Mouse (Mus musculus): ENCODE data around the gene Akr1b7. TPM values are rescaled to one million over a fixed set of nuclear protein-coding genes. Genes with fewer than 3 reads are reported as not detected.

Gene Akr1b7
- polyA plus RNA-seq, 1 experiment: 0.46 TPM

- TF ChIP-seq CTCF (IDR thresholded peaks at IDR 0.05; ENCODE audit: low read depth, low read length): no peak
- no peak for TF ChIP-seq POLR2A (IDR thresholded peaks at IDR 0.05; ENCODE audit: borderline replicate concordance, low read depth, low read length)
- H3K4me3 ChIP-seq (ENCODE audit: insufficient read depth, low read length): no peak overlapping the region
- H3K27ac ChIP-seq (ENCODE audit: insufficient read depth, low read depth, low read length): no peak overlapping the region
- H3K4me1 ChIP-seq (ENCODE audit: control insufficient read depth, insufficient read depth, low read length): peaks cover 23% of the 10 kb centered on the region
These were observed 4.4 kb downstream of the Akr1b7 start for GRCm38 (mm10) chr6:34416521-34416920.

- TF ChIP-seq POLR2A (IDR thresholded peaks at IDR 0.05; ENCODE audit: borderline replicate concordance, low read depth, low read length): no peak
- no peak for TF ChIP-seq CTCF (IDR thresholded peaks at IDR 0.05; ENCODE audit: low read depth, low read length)
- peaks cover 15% of the 10 kb centered on the region for H3K4me1 ChIP-seq (ENCODE audit: control insufficient read depth, insufficient read depth, low read length)
- no peak overlapping the region for H3K27ac ChIP-seq (ENCODE audit: insufficient read depth, low read depth, low read length)
- no peak overlapping the region for H3K4me3 ChIP-seq (ENCODE audit: insufficient read depth, low read length)
These were observed 6.9 kb downstream of the Akr1b7 start for GRCm38 (mm10) chr6:34419071-34419470.

GRCm38 (mm10) chr6:34439006-34439405, 26.9 kb downstream of the Akr1b7 start:
- Histone ChIP-seq H3K27ac (ENCODE audit: insufficient read depth, low read depth, low read length) (no peak overlapping the region), H3K4me3 (ENCODE audit: insufficient read depth, low read length) (no peak overlapping the region), H3K4me1 (ENCODE audit: control insufficient read depth, insufficient read depth, low read length) (no peaks in the 10 kb centered on the region)
- TF ChIP-seq POLR2A (IDR thresholded peaks at IDR 0.05; ENCODE audit: borderline replicate concordance, low read depth, low read length): no peak

- H3K4me3 ChIP-seq (ENCODE audit: insufficient read depth, low read length): no peak overlapping the region
- H3K4me1 ChIP-seq (ENCODE audit: control insufficient read depth, insufficient read depth, low read length): no peaks in the 10 kb centered on the region
- no peak for TF ChIP-seq CTCF (IDR thresholded peaks at IDR 0.05; ENCODE audit: low read depth, low read length)
- no peak for TF ChIP-seq POLR2A (IDR thresholded peaks at IDR 0.05; ENCODE audit: borderline replicate concordance, low read depth, low read length)
- no peak overlapping the region for H3K27ac ChIP-seq (ENCODE audit: insufficient read depth, low read depth, low read length)
These were observed 29.6 kb downstream of the Akr1b7 start for GRCm38 (mm10) chr6:34441556-34442257.

GRCm38 (mm10) chr6:34443791-34444190, 31.7 kb downstream of the Akr1b7 start:
- no peak overlapping the region for H3K4me3 ChIP-seq (ENCODE audit: insufficient read depth, low read length)
- H3K4me1 ChIP-seq (ENCODE audit: control insufficient read depth, insufficient read depth, low read length): no peaks in the 10 kb centered on the region
- no peak for TF ChIP-seq CTCF (IDR thresholded peaks at IDR 0.05; ENCODE audit: low read depth, low read length)
- TF ChIP-seq POLR2A (IDR thresholded peaks at IDR 0.05; ENCODE audit: borderline replicate concordance, low read depth, low read length): no peak
- no peak overlapping the region for H3K27ac ChIP-seq (ENCODE audit: insufficient read depth, low read depth, low read length)

- TF ChIP-seq CTCF (IDR thresholded peaks at IDR 0.05; ENCODE audit: low read depth, low read length) (no peak), POLR2A (IDR thresholded peaks at IDR 0.05; ENCODE audit: borderline replicate concordance, low read depth, low read length) (no peak)
- Histone ChIP-seq H3K4me1 (ENCODE audit: control insufficient read depth, insufficient read depth, low read length) (no peaks in the 10 kb centered on the region), H3K27ac (ENCODE audit: insufficient read depth, low read depth, low read length) (no peak overlapping the region), H3K4me3 (ENCODE audit: insufficient read depth, low read length) (no peak overlapping the region)
These were observed 35.8 kb downstream of the Akr1b7 start for GRCm38 (mm10) chr6:34447961-34448360.

- TF ChIP-seq POLR2A (IDR thresholded peaks at IDR 0.05; ENCODE audit: borderline replicate concordance, low read depth, low read length): no peak
- no peak for TF ChIP-seq CTCF (IDR thresholded peaks at IDR 0.05; ENCODE audit: low read depth, low read length)
- Histone ChIP-seq H3K4me1 (ENCODE audit: control insufficient read depth, insufficient read depth, low read length) (no peaks in the 10 kb centered on the region), H3K4me3 (ENCODE audit: insufficient read depth, low read length) (no peak overlapping the region), H3K27ac (ENCODE audit: insufficient read depth, low read depth, low read length) (no peak overlapping the region)
These were observed 36.6 kb downstream of the Akr1b7 start for GRCm38 (mm10) chr6:34448696-34449095.

- Histone ChIP-seq H3K4me1 (ENCODE audit: control insufficient read depth, insufficient read depth, low read length) (no peaks in the 10 kb centered on the region), H3K27ac (ENCODE audit: insufficient read depth, low read depth, low read length) (no peak overlapping the region), H3K4me3 (ENCODE audit: insufficient read depth, low read length) (no peak overlapping the region)
- TF ChIP-seq POLR2A (IDR thresholded peaks at IDR 0.05; ENCODE audit: borderline replicate concordance, low read depth, low read length) (no peak), CTCF (IDR thresholded peaks at IDR 0.05; ENCODE audit: low read depth, low read length) (no peak)
These were observed 41.0 kb downstream of the Akr1b7 start for GRCm38 (mm10) chr6:34452963-34453770.

- no peak for TF ChIP-seq POLR2A (IDR thresholded peaks at IDR 0.05; ENCODE audit: borderline replicate concordance, low read depth, low read length)
- TF ChIP-seq CTCF (IDR thresholded peaks at IDR 0.05; ENCODE audit: low read depth, low read length): no peak
- no peaks in the 10 kb centered on the region for H3K4me1 ChIP-seq (ENCODE audit: control insufficient read depth, insufficient read depth, low read length)
- no peak overlapping the region for H3K4me3 ChIP-seq (ENCODE audit: insufficient read depth, low read length)
- no peak overlapping the region for H3K27ac ChIP-seq (ENCODE audit: insufficient read depth, low read depth, low read length)
These were observed 47.3 kb downstream of the Akr1b7 start for GRCm38 (mm10) chr6:34459456-34459855.

- Histone ChIP-seq H3K4me1 (ENCODE audit: control insufficient read depth, insufficient read depth, low read length) (no peaks in the 10 kb centered on the region), H3K4me3 (ENCODE audit: insufficient read depth, low read length) (no peak overlapping the region), H3K27ac (ENCODE audit: insufficient read depth, low read depth, low read length) (no peak overlapping the region)
- TF ChIP-seq CTCF (IDR thresholded peaks at IDR 0.05; ENCODE audit: low read depth, low read length): no peak
- TF ChIP-seq POLR2A (IDR thresholded peaks at IDR 0.05; ENCODE audit: borderline replicate concordance, low read depth, low read length): no peak
These were observed 48.5 kb downstream of the Akr1b7 start for GRCm38 (mm10) chr6:34460651-34461050.

Data from bone marrow macrophage, adult 2 months (primary cell).